Mouse (Mus musculus) bone marrow, adult 2 months (tissue): ENCODE data around the gene 1110004F10Rik. TPM values are rescaled to one million over a fixed set of nuclear protein-coding genes. Genes with fewer than 3 reads are reported as not detected.

Source experiments
- H3K27ac ChIP-seq: fragments of 200-500 bp; 2 replicates; pipeline ENCODE4 v1.5.1; 2012; ENCODE audit warnings: low read depth, mild to moderate bottlenecking, control low read depth, inconsistent platforms, low read length; ENCODE audit not compliant: control insufficient read depth, poor library complexity, insufficient read depth
- H3K4me1 ChIP-seq: fragments of 200-500 bp; 2 replicates; pipeline ENCODE4 v1.6.1; 2011; ENCODE audit warnings: low read length; ENCODE audit not compliant: control insufficient read depth, insufficient read depth
- H3K4me3 ChIP-seq: fragments of 200-500 bp; replicated peaks from 2 replicates; pipeline ENCODE3; 2011; ENCODE audit warnings: mild to moderate bottlenecking, low read depth, low read length, control low read depth; ENCODE audit not compliant: control insufficient read depth
- CTCF ChIP-seq: fragments of 200-500 bp; IDR thresholded peaks from 2 replicates; pipeline ENCODE4 v1.5.1; 2011; ENCODE audit warnings: low read length, control low read depth; ENCODE audit not compliant: control insufficient read depth, insufficient read depth
- POLR2A ChIP-seq: fragments of 200-500 bp; IDR thresholded peaks from 2 replicates; pipeline ENCODE4 v1.6.1; 2011; ENCODE audit warnings: low read depth, mild to moderate bottlenecking, control low read depth, low read length, borderline replicate concordance; ENCODE audit not compliant: control insufficient read depth
- WGBS: fragments of 180-500 bp; shearing (Covaris S2); methylation state at CpG from one replicate; pipeline ENCODE4 v1.1.7; 2018; 5-methylcytosine and 5-hydroxymethylcytosine counted together
- polyA plus RNA-seq: library from polyadenylated mRNA; stranded (reverse); fragments of >200 nt; gene quantifications from 2 replicates; pipeline ENCODE4 v1.2.4, GENCODE M21; 2011; ENCODE audit warnings: low replicate concordance; ENCODE audit not compliant: missing spikeins, insufficient read depth, insufficient read length

1110004F10Rik gene
- polyA plus RNA-seq, 1 experiment: 48.4 TPM

DNA sequence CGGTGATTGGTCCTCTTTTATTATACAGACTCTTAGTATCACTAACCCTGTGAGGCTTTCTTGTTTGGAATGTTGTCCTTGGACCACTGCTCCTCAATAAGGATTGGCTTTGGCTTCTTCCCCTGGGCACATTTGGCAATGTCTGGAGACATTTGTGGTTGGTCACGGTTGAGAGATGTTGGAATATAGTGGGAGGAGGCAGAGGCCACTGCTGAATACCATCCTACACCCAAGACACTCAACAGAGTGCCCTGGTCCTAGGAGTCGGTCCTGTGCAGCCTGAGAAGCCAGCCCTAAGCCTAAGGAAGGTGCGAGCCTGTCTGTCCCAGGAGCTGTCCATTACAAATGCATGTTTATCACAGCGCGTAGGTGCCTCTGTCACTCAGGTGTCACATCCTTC, 72.3 kb downstream of the 1110004F10Rik start:
- WGBS: 76% methylated on average over 6 of the region's 6 CpGs
- H3K4me3 ChIP-seq: no peak overlapping the region
- no peaks in the 10 kb centered on the region for H3K4me1 ChIP-seq
- no peak for TF ChIP-seq POLR2A
- no peak for TF ChIP-seq CTCF
- no peak overlapping the region for H3K27ac ChIP-seq

DNA sequence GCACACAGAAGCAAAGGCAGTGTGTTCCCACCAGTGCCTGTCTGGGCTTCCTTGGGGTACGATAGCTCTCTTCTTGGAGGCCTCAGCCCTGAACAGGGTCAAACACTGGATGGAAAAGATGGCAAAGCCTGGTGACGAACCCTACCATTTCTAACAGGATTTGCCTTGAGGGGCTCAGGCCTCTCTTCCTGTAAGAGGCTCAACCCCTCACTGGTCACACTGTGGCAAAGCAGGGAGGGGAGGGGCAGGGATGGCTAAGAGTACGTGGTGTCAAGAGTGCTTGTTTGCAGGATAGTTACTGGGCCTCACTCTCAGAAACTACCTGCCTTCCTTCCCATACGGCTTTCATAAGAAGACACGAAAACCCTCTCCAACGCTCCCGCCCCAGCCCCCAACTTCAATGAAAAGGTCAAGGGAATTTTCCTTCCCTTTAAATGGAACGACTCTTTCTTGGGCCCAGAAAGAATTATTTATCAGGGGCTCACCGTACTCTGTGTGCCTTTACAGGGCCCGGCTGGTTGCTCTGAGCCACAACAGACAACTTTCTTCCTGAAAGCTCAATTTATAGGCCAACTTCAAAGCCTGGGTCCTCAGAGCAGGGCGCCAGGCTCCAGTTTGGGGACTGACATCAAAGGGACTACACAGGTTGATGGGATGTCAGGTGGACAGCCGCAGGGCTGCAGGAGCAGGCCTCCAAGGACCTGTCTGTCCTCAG, 76.2 kb downstream of the 1110004F10Rik start:
- H3K4me1 ChIP-seq: no peaks in the 10 kb centered on the region
- 81% methylated on average over 12 of the region's 12 CpGs for WGBS
- H3K4me3 ChIP-seq: no peak overlapping the region
- TF ChIP-seq CTCF: no peak
- TF ChIP-seq POLR2A: no peak
- no peak overlapping the region for H3K27ac ChIP-seq

DNA sequence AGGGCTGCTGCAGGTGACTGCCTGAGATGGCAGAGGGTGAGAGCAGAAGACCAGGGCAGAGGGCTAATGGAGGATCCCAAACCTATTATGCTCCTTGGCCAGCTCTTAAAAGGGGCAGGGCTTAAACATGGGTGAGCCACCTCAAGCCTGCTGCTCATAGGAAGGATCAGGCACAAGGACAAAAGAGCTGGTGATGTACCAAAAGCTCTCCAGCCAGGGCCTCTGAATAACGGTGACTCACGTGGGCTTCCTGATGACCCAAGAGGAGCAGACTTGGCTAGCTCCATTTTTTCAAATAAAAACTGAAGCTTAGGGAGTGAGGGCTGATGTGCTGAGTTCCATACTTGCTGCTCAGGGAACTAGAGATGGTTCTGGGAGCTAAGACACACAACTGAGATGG, 76.8 kb downstream of the 1110004F10Rik start:
- no peak for TF ChIP-seq CTCF
- Histone ChIP-seq H3K4me3 (no peak overlapping the region), H3K27ac (no peak overlapping the region), H3K4me1 (no peaks in the 10 kb centered on the region)
- WGBS: 73% methylated on average over 2 of the region's 2 CpGs

DNA sequence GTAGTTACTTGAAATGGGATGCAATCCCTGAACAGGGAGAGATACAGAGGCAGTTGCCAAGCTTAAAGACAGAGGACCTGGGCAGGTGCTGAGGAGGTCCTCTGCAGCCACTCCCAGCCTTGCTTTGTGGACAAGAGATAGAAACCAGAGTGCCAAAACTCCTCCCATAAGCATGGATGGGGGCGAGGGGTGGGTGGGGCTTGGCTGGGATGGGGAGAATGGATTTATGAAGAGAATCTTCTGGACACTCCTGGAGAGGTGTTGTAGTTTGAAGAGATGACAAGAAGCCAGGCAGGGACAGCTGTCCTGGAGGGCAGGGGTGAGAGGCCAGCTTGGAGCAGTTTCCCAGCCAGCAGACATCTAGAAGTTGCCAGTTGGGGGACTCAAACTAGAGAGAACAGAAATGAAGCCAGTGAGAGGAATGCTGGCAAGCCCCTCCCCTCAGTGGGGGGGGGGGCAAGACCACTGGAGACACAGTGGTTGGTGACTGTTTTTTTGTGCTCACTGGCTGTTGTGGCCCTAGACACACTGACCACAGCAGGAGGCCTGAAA, 80.2 kb downstream of the 1110004F10Rik start:
- Histone ChIP-seq H3K27ac (no peak overlapping the region), H3K4me3 (no peak overlapping the region), H3K4me1 (no peaks in the 10 kb centered on the region)
- TF ChIP-seq CTCF (no peak), POLR2A (no peak)
- 79% methylated on average over 1 of the region's 1 CpGs for WGBS

DNA sequence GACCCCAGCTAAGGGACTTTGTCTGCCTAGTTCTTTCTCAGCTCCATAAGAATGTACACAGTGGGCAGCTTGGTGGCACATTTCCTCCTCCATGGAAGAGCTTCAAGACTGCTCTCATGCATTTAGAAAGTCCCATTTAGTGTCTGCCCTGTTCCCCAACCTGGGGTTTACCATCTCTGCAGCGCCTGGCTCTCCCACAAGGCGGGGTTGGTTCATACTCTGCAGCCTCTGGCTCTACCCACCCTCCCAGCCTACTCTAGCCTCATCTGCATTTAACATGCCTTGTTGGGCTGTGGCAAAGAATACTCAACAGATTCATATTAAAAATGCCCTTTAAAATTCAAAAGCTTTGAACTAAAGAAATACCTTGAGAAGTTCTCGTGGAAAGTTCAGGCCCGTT, 81.5 kb downstream of the 1110004F10Rik start:
- TF ChIP-seq CTCF: no peak
- no peak for TF ChIP-seq POLR2A
- Histone ChIP-seq H3K27ac (no peak overlapping the region), H3K4me1 (no peaks in the 10 kb centered on the region), H3K4me3 (no peak overlapping the region)
- 89% methylated on average over 4 of the region's 4 CpGs for WGBS

DNA sequence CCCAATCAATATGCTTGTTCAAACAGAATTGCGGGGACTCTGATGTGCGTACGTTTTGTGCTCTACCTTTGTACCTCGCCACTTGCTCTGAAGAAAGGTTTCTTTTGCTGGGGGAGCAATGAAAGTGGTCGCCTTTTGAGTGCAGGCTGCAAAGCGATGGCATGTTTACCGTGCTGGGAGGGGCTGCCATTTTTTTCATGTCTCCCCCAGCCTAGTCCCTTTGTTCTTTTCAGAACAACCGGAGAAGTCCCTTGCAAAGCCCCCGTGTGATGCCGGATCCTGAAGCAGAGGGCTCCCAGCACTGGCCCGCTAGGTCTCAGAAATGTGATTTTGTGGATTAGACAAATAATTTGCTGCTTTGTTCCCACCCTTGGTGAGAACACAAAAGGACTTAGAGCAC, 82.0 kb downstream of the 1110004F10Rik start:
- no peak overlapping the region for H3K27ac ChIP-seq
- 85% methylated on average over 11 of the region's 11 CpGs for WGBS
- no peaks in the 10 kb centered on the region for H3K4me1 ChIP-seq
- no peak for TF ChIP-seq POLR2A
- no peak for TF ChIP-seq CTCF
- H3K4me3 ChIP-seq: no peak overlapping the region

DNA sequence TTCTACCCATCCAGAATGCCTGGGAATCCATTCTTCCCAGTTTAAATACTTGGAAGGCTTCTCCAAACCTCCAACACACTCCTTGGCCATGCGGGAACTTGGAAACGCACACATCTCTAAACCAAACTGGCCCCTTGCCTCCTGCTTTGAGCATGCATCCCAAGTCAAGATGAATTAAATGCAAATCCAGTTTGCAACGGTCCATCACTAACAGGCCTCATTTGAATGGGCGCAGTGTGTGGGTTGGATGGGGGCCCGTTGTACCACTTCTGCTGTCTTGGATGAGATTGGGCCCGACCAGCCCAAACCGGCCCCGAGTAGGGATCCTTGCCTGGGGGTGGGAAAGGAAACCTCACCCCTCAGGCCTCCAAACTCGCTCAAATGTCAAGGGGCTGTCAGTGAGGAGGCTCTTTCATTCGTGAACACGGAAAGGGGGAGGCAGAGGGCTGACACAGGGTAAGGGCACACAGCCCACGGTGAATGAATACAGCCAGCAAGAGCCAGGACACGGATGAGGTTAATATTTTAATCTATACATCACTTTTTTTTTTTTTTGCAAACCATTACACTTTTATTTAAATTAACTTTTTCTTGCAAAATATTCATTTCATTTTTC, 83.9 kb downstream of the 1110004F10Rik start:
- no peaks in the 10 kb centered on the region for H3K4me1 ChIP-seq
- no peak overlapping the region for H3K27ac ChIP-seq
- H3K4me3 ChIP-seq: no peak overlapping the region
- 82% methylated on average over 13 of the region's 13 CpGs for WGBS
- TF ChIP-seq POLR2A (no peak), CTCF (no peak)

DNA sequence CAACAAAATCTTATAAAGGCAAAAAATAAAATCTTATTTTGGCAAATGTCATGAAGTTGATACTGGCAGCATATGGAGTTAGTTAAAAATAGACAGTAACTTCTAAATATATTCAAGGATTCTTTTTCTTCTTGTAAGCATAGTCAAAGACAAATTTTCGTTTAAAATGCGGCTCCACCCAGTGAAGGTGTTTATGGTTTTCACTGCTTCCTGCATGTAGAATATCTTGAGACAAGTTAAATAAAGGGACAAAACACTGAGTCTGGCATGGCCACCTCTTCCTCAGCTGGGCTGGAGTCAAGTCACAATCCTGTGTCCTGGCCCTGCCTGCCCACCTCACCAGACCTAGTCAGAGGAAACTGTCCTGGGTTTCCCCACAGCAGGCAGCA, 84.4 kb downstream of the 1110004F10Rik start:
- TF ChIP-seq CTCF: no peak
- TF ChIP-seq POLR2A: no peak
- WGBS: 62% methylated on average over 2 of the region's 2 CpGs
- H3K27ac ChIP-seq: no peak overlapping the region
- no peak overlapping the region for H3K4me3 ChIP-seq
- H3K4me1 ChIP-seq: no peaks in the 10 kb centered on the region; the same call in none of the 2 replicates
